Mouse (Mus musculus) kidney, postnatal 4 days (tissue): Measurements from ENCODE around the gene Tmem248.
A peak's percentile ranks its signal among the peaks of the same experiment; 100 is the strongest.

Experiments
- DNase-seq, 2 experiments: peaks; one replicate each; pipeline ENCODE4 v3.0.0; 2021; ENCODE audit warnings: mixed read lengths in 2 of 2

The Tmem248 gene

DNA sequence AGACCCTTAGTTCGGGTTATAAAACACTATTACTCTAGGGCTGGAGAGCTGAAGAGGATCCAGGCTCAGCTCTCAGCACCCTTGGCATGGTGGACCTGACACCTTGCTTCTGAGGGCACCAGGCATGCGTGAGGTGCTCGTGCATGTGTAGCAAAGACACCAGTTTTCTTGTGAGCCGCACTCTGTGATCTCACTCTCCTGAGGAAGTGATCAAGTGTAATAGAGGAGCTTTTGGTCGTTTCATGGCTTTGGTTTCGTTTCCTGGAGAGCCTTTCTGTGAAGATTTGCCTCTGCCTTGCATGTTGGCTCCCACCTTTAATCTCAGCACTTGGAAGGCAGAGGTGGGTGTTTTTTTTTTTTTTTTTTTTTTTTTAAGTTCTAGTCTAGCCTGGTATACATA is 12.3 kb upstream of the Tmem248 start:
- no peak for DNase-seq

GRCm38 (mm10) chr5:130205441-130206023 is 11.3 kb upstream of the Tmem248 start:
- DNase-seq, result no peak

GRCm38 (mm10) chr5:130207299-130207698 is 9.6 kb upstream of the Tmem248 start:
- no peak for DNase-seq

- DNase-seq, result no peak
Observed at GRCm38 (mm10) chr5:130212956-130213355, 3.9 kb upstream of the Tmem248 start.

- DNase-seq, result no peak
Observed at GRCm38 (mm10) chr5:130217406-130217805, 525 bp downstream of the Tmem248 start.

DNA sequence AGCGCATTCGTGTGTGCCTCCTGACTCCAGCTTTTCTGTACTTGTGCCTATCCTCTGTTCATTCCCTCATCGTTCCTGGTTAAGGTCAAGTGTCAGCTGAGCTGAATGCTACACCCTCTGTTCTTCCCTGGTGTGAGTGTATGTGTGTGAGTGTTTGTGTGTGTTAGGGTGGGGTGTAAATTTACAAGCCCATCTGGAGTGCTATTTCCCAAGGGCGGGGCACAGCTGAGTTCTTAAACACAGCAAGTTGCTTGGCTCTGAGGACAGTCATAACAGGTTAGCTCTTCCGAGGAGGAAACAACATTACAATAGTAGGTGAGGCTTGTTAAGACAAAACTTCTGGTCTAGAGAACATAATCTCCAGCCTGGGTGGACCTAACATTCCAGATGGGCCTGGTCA is 1.5 kb downstream of the Tmem248 start:
- DNase-seq, result no peak

- DNase-seq, result no peak
Observed at GRCm38 (mm10) chr5:130221316-130221715, 4.4 kb downstream of the Tmem248 start.

GRCm38 (mm10) chr5:130221760-130222145 is 4.9 kb downstream of the Tmem248 start:
- DNase-seq, result no peak

GRCm38 (mm10) chr5:130222146-130223004 is 5.5 kb downstream of the Tmem248 start:
- peak; percentile 95 to 96 for DNase-seq

- DNase-seq, result no peak
Observed at GRCm38 (mm10) chr5:130226790-130227189, 9.9 kb downstream of the Tmem248 start.

DNA sequence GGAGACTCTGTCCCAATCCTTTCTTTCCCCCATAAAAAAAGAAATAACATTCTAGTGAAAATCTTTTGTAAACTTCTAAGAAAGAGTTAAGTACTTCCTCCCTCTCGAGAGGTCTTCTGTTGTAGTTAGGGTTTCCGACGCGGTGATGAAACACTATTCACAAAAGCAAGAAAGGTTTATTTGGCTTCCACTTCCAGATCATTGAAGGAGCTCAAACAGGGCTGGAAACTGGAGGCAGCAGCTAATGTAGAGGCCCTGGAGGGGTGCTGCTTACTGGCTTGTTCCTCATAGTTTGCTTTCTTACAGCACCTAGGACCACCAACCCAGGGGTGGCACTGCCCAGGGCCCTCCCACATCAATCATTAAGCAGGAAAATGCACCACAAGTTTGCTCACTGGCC is 11.2 kb downstream of the Tmem248 start:
- no peak for DNase-seq

- DNase-seq, result no peak
Observed at GRCm38 (mm10) chr5:130236302-130236701, 19.4 kb downstream of the Tmem248 start.

DNA sequence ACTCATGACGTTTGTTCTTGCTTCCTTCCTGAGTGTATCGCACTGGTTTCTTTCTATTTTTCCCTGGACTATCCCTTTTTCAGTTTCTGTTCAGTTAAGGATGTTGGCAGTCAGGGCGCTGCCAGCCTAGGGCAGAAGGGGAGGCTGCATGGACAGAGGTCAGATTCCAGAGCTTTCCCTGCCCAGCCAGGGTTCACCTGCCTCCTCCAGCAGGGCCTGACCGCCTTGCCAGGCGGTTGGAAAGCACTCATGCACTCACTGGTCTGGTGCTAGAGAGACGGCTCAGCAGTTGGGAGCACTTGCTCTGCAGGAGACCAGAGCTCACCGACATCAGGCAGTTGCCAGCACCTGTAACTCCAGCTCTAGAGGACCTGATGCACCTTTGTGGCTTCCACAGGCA is 22.4 kb downstream of the Tmem248 start:
- peak in 1 of 2 experiments; percentile 50 for DNase-seq

DNA sequence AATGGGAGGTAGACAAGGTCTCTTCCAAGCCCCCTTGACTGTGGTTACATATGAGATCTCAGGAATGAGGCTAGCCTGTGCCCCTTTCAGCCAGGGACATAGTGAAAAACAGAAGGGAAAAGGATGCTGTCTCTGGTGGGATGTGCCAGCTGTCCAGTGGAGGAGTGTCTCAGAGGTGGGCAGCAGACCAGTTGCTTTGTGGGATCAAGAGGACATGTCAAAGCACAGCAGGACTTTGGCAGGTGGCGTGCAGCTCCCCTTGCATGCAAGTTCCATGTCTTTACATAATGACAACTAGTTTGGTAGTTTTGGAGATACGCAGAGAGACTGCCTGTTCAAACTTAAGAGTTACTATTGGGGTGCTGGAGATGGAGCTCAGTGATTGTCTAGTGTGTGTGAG is 23.0 kb downstream of the Tmem248 start:
- DNase-seq, result no peak

GRCm38 (mm10) chr5:130241426-130241825 is 24.5 kb downstream of the Tmem248 start:
- no peak for DNase-seq

GRCm38 (mm10) chr5:130247823-130248222 is 30.9 kb downstream of the Tmem248 start:
- DNase-seq, result no peak

- no peak for DNase-seq
Observed at GRCm38 (mm10) chr5:130254164-130255016, 37.5 kb downstream of the Tmem248 start.

- DNase-seq, result peak; percentile 98 to 99
Observed at GRCm38 (mm10) chr5:130255017-130255720, 38.3 kb downstream of the Tmem248 start, which contains the start of the genes Sbds and Tyw1. Sbds (minus strand) TSS chr5:130255530. Tyw1 (plus strand) TSS chr5:130255619.

- peak in 1 of 2 experiments; percentile 32 for DNase-seq
Observed at GRCm38 (mm10) chr5:130255799-130256525, 39.1 kb downstream of the Tmem248 start.

DNA sequence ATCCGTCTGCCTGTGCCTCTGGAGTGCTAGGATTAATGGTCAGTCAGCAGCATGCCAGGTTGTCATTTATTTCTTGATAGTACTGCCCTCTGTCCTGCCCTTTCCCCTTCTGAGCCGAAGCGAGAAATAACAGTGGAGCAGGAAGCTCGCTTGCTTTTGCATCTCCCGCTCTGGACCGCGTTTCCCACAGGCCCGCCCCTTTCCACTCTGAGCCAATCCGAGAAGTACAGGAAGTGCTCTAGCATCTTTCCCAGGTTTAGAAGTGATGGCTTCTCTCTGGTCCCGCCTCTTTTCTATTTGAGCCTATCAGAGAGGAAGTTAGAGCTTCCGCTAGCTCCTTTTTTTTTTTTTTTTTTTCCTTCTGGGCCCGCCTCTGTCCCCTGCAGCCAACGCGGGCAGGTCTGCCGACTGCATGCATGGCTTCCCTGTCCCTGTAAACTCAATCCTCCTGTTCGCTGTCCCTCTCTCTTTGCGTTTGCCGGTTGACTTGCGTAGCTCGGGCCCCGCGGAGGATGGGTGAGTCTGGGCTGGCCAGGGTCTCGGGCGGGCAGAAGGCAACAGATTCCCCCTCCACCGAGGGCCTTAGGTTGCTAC is 39.9 kb downstream of the Tmem248 start:
- peak; percentile 93 to 95 for DNase-seq

DNA sequence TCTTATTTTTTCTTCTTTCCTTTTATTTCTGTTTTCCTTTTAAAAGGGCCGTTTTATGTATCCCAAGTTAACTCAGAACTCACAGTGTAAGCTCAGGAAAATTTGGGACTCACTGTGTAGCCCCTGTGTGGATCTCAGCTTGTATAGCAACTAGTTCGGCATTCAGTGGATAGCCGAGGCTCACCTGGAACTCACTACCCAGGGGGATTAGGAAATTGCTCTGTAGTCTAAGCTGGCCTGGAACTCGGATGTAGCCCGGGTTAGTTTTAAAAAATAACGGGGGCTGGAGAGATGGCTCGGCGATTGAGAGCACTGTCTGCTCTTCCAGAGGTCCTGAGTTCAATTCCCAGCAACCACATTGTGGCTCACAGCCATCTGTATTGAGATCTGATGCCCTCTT is 40.4 kb downstream of the Tmem248 start:
- no peak for DNase-seq
